Mouse (Mus musculus) fibroblast of lung, adult 2 months (primary cell): ENCODE results near the gene Klf2.

Source experiments
- DNase-seq: peaks from one replicate; pipeline ENCODE4 v3.0.0-alpha.2; 2011; ENCODE audit warnings: low read depth

Klf2 gene

DNA sequence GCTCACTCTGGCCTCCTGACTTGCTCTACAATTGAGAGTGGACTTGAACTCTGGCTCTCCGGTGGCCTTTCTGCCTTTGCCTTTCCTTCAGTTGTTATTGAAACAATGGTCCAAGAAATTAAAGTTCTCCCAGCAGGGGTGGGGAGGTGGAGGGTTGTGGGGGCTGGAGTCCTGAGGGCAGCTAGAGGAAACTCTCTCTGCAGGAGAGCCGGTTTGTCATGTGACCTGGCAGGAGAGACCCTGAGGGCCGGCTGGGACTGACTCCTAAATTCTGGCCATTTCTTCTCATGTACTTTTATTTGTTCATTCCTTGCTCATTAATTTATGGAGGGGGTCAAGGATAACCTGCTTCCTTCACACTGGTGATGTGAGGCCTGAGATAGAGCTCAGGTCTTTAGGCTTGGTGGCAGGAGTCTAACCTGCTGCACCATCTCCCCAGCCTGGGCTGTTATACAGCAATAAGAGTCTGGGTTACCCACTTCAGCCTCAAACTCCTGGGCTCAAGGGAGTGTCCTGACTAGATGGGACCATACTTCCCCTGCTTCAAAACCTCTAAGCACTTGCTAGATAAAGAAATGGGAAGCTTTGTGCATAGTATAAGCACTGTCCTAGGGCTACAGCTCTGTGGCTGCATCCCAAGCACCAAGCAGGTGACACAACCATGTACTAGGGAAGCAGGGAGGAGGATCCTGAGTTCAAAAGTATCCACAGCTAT lies 14.8 kb downstream of the Klf2 start:
- DNase-seq: no peak

DNA sequence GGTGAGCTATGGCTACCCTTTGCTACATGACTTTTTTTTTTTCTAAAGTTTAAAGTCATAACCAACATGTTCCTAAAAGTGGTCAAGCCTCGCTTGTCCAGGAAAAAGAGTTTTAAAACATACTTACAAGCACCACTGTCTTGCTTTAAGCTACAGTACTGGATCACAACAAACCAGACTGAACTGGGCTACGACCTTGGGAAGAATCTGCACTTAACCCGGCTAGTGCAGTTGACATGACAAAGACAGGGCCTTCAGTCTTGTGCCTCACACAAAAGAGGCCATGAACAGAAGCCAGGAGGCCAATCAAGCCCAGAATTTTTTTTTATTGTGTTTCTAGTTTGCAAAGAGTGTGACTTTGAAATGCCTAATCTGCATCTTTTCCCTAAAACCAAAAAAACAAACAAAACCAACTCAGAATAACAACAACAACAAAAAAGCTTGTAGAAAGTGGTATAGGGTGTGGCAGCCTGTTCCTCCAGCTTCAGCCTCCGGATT lies 15.4 kb downstream of the Klf2 start:
- DNase-seq: no peak

DNA sequence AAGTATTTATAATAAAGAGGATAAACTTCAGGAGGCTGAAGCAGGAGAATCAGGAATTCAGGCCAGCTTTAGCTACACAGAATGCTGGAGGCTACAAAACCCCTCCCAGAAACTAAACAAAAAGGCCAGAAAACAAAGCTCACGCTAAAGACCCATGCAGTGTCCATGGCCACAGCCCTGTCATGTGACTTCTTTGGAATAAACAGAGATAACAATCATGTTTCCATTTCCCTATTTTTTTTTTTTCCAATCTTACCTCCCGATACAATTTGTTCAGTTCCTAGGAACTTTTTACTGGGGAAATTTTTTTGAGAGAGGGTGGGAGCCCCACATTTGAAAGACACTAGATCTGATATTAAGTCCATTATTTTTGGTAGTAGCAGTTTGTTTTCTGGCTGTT lies 17.4 kb downstream of the Klf2 start:
- no peak for DNase-seq

DNA sequence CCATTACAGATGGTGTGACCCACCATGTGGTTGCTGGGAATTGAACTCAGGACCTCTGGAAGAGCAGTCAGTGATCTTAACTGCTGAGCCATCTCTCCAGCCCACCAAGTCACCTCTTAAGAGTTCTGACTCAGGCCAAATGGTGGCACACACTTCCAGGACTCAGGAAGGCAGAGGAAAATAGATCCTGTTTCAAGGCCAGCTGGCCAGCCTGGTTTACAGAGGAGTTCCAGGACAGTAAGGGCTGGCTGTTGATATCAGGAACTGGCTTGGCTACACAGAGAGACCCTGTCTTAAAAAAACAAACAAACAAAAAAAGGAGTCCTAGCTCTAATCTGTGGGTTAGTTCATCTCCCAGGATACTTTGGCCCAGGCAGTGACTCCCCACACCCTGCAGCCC lies 18.2 kb downstream of the Klf2 start:
- DNase-seq: no peak

DNA sequence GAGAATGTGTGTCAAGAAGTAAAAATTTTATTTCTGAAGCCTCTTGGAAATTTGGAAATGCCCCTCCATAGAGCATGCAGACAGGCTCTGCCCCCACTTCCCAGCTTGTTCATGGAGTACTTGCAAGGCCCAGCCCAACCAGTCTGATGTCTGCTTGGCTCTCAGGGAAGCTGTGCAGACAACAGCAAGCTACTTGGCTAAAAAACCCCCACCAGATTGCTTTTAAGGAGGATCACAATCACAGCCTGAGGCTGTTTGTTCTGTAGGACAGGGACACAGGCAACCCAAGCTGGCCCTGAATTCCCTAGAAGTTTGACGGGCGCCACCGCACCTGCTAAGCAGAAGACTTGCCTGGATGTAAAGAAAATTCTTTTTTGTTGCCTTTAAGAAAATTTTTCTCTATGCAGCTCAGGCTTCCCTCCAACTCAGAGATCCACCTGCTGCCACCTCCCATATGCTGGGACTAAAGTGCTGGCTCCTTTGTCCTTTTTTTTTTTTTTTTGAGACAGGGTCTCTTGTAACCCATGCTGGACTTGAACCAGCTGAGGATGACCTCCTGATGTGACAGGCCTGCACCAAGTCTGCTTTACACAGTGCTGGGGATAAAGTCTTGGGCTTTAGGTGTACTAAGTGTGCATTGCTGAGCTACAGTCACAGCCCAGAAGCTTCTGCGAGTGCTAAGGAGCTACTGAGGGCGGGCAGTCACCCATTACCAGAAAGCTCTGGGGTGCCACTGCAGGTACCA lies 23.9 kb downstream of the Klf2 start:
- DNase-seq: no peak

DNA sequence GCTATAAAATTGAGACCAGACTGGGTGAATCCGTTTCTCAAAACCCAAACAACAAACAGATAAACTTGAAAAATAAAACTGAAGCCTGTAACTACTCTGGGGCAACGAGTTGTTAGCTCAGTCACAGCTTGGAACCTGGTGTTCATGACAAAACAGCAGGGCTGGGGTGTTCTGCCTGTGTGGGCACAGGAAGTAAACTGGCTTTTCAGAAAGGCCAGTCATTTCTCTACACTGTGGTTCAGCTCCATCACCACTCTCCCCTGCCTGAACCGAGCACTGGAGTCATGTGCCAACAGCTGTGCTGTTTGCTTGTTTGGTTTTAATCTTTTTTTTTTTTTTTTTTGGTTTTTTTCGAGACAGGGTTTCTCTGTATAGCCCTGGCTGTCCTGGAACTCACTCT lies 24.9 kb downstream of the Klf2 start:
- DNase-seq: no peak

DNA sequence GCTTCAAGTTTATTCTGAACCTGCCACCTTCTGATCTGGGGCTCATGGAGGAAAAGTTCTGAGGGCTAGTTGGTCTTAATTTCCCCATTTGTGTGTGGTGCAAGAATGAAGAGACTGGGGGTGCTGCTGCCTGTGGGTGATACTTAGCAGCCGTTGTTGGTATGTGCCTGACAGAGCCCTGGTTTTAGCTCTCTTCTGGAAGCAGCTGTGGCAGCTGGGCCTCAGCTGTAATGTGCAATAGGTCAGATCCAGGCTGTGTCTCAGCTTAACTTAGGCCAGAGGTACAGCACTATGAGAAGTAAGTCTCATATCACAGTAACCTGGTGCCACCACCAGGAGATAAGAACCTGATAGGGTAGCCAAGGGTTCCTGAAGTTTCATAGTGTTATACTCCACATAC lies 28.7 kb downstream of the Klf2 start:
- DNase-seq: no peak

DNA sequence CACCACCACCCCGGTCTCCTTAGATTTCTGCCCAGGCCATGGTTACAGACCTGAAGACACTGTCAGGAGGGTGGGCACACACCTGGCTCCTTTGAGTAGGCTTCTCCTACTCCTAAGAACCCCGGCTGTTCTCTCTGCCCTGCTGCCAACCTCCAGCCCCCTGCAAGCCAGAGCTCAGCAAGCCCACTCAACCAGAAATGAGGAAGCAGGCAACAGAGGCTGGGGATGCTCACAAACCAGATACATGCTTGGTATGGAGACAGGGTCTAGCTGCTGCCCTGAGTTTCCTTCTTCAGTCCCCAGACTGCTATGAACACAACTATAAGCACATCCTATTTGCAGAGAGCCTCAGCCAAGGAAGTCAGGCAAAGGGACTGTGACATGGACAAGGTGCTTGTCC lies 29.3 kb downstream of the Klf2 start:
- no peak for DNase-seq

DNA sequence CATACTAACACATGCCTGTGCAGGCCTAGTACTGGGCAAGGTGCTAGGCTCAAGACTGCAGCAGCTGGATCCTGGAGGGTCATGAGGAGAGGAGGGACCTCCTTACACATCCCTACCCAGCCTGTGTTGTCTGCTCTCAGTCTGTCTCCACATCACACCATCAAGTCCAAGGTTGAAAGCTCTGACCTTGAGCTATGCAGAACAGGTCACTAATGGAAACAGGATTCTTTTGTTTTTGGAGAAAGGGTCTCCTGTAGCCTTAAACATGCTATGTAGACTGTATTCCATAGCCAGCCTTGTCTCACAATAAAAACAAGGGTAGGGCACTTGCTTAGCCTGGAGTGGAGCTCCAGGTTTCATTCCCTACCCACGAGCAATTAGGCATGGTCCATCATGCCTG lies 30.1 kb downstream of the Klf2 start:
- DNase-seq: no peak

DNA sequence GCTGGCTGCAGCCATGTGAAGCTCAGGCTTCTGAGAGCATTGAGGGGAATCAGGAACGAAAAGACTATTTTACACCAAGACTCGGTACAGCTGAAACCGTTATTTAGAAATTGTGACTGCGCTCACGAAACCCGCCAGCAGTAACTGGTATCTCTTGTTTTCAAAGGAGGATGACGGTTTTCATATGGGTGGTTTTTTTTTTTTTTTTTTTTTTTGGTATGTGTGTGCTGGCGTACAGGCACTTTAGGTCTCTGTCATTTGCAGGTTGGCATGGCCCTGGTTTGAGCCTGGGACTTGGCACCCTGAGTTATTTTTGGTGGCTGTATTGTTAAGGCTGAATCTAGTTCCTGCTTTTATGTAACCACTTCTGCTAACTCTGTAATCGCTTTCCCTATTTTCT lies 31.0 kb downstream of the Klf2 start:
- no peak for DNase-seq

DNA sequence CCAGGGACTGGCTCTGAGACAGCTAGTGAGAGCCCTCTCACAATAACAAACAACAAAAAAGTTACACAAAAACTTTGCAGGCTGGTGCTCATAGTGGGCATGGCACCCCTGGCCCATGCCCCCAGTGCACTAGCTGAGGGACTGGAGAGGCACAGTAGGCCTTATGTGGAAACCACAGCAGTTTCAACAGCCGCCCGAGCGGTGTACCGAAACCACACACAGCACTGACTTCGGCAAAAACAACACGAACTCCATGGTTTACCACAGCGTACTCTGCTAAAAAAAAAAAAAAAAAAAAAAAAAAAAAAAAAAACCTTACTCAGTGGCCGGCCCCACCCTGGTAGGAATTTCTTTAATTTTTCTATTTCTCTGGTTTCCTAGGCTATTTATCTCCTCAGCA lies 31.9 kb downstream of the Klf2 start:
- no peak for DNase-seq

DNA sequence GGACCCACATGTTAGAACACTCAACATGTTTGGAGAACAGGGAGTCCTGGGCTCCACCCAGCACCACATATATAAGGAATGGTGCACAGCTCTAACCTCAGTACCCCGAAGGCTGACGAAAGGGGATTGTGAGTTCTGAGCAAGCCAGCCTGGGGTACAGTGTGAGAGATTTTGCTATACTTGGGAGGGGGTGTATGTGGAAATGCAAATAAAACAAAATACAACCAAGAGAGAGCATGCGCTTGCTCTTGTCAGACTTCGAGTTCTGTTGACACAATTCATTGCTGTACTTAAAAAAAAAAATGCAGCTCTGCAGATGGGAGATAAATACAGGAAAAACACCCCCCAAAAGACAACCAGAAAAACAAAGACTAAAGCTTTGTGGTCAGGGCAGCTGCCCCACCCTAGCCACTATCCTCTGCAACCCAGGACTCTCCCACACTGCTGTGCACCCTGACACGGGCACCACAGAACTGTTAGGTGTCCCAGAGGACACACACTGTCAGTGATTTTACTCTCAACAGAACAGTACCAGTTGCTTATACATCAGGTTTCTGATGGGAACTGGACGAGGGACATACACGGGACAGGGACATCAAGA lies 32.7 kb downstream of the Klf2 start:
- no peak for DNase-seq

DNA sequence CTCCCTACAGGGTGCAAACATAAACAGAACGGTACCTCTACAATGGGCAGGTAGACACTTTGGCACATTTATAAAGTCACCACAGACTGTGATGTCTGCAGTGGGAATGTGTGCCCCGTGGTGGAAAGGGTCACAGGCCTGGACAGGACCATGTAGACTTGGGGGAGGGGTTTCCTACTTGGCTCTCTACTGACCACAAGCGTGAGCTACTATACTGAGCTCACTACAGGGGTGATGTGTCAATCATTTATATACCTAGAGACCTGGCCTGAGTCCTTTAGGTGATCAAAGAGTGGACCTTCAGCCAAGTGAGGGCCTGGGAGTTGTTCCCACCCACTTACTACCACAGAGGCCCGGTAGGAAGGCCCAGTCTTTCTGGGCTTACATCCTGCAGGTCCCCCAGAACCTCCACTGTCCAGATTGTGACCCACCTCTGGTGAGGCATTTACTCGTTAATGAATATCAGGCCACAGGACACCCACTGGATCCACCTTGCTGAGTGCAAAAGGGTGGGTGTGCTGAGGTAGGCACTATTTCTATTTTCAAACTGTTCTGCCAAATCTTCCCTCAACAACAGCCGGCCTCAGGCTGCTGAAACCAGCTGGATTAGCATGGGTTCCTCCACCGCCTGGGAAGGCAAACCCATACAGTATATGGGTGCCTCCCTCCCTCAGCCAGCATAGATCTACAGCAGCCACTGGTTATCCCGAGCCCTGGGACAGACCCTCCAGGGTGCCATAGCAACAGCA lies 34.3 kb downstream of the Klf2 start:
- DNase-seq: no peak

DNA sequence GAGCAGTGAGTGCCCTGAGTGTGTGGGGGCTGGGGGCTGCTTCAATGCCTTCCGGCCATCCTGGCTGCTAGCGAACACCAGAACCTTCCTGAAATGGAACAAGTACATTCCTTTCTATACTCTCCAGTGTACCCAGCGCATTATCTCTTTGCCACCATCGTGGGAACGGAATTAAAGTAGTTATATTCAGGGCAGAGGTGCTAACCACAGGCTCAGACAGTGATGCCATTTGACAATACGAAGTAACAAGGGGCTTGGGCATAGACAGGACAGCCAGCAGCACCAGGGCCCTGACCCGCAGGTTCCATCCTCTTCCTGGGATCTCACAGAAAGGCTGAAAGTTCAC lies 34.8 kb downstream of the Klf2 start:
- DNase-seq: no peak

DNA sequence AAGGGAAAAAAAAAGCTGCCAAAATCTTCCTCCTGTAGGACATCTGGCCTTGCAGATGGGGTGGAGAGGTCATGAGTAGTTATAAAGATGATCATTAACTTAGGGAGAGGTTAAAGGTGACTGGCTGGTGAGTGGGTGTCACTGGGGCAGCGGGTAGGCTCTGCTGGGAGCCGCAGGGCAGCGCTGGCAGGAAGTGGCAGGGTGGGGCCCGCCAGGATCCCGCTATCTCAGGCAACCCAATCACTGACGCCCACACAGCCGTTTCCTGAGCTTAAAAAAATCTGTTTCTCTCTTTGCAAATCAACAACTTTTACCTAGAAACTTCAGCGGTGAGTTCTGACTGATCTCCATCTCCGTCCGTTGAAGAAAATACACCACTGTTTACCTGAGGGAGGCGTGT lies 35.4 kb downstream of the Klf2 start:
- DNase-seq: peak; percentile 5

DNA sequence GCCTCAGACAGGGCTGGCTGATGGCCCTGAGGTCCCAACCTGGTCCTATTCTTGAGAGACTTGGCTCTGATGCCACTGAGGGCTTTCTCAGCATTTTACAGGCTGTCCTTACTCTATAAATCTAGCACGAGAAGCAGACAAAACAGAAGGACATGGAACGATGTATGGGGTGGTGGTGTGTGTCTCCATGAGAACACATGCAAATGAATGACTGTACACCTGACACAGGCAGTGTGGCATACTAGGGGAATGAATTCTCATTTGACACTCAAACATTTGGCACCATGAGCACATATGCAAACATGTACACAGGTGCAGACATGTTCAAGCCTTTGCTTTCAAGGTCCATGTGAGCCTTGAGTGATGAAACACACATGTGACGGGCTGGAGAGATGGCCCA lies 37.8 kb downstream of the Klf2 start:
- no peak for DNase-seq

DNA sequence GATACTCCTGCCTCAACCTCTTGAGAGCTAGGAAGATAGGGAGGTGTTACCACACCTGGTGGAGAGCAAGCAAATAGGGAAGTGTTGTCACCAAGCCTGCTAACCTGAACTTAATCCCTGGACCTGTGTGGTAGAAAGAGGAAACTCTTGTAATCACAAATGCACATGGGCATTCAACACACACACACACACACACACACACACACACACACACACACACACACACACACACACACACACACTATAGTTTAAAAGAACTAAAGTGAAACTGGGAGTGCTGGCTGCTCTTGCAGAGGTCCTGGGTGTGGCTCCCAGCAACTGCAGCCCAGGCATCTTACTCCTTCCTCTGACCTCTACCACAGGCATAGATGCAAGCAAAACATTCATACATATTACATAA lies 41.3 kb downstream of the Klf2 start:
- no peak for DNase-seq

DNA sequence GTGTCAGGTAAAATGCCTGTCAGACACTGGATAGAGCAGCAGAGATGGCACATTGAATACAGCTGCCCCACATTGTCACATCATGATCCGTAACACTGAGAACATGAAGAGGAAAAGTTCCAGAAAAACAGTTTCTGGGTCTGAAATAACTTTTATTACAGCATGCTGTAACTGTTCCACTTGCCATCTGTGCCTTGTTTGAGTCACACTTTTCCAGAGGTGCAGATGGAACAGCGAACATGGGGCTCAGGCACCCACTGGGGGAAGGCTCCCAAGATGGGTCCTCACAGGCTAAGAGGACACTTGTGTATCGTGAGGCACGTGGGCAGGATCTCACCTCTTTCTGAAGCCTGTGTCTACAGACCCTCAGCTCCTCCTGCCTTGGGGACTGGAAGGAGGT lies 43.9 kb downstream of the Klf2 start:
- DNase-seq: no peak

DNA sequence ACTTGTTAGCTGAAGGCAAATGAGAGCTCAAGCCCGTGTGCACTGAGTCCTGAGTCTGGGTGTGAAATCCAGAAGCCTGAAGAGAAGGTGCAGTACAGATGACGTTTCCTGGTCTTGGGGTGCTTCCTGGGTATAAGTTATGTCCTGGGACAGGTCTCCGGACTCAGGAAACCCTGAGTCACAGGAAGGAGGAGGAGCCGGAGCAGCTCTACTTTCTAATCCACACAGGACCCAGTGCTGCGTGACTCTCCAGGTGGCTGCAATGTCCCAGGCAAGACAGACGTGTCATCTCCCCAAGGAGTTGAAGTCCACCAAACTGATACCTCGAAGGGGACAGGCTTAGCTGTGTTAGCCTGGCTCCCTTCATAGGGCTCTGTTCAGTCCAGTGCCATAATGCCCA lies 44.6 kb downstream of the Klf2 start:
- DNase-seq: no peak

DNA sequence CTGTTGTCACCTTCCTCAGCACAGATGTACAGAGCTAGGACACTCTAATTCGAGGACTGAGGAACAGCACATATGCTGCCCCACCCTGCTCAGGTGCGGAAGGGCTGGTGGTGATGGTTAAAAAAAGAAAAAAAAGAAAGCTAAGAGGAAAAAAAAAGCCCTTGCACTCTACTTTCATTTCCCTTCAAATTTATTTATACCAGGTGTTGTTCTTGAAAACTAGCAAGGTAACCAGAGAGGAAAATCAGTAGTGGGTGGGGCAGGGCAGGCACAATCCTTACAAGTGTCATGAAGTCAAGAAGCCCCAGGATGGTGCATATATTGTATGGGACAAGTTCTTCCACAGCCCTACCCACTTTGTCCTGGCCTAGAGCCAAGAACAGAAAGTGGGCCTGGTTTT lies 46.2 kb downstream of the Klf2 start:
- no peak for DNase-seq

DNA sequence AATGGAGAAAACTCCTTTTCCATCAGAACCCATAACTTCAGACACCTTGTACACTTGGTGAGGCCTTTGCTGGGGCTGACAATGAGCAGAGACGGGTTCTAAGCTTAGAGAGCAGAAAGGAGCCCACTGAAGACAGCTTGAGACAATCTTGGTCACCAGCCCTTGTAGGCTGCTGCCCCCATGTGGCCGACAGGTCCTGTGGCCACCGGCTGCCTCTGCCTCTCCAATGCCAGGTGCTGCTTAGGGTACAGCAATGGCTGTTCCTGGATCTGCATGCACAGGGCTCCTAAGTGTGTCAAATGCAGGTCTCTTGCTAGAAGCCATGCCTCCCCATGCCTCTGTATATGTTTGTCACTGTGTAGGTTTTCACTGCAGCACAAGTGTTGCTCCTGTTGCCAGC lies 47.0 kb downstream of the Klf2 start:
- peak; percentile 30 for DNase-seq

DNA sequence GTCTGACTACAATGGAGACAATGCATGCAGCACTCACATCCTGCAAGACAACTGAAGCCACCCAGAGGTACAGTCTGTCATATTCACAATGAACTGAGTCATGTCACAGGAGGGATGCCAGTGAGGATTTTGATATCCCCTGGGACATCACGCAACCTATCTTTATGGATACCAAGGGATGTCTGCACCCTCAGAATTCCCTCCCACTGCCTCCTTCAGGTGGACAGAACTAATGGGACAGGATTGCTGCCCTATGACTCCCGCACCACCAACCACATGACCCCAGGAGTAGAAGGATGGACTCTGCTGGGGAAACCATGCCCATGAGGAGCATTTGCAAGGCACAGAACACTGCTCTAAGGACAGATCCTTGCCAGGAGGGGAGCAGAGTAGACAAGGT lies 47.6 kb downstream of the Klf2 start:
- DNase-seq: no peak
